Mouse (Mus musculus) heart, embryonic 11.5 days (tissue): ENCODE measurements around the gene 4930451I11Rik. TPM values are rescaled to one million over a fixed set of nuclear protein-coding genes. Genes with fewer than 3 reads are reported as not detected.

Experiments
- ATAC-seq: fragments of 200-750 bp; cut with Nextera tagmentation; replicated peaks from 2 replicates; pipeline ENCODE4 v1.8.0; 2017; ENCODE audit warnings: moderate library complexity; ENCODE audit not compliant: insufficient number of reproducible peaks, low FRiP score, low TSS enrichment
- H3K27ac ChIP-seq: fragments of 300-500 bp; sonication (generic); 2 replicates; pipeline ENCODE4 v1.5.1; 2014; ENCODE audit warnings: mild to moderate bottlenecking, low read depth, low read length
- H3K27me3 ChIP-seq: fragments of 300-500 bp; sonication (generic); 2 replicates; pipeline ENCODE4 v1.6.1; 2014; ENCODE audit warnings: mild to moderate bottlenecking, low read length, mixed read lengths; ENCODE audit not compliant: control insufficient read depth, insufficient read depth
- H3K36me3 ChIP-seq: fragments of 300-500 bp; sonication (generic); 2 replicates; pipeline ENCODE4 v1.6.1; 2014; ENCODE audit warnings: mild to moderate bottlenecking, low read length, moderate library complexity, mixed read lengths; ENCODE audit not compliant: control insufficient read depth, insufficient read depth
- H3K4me1 ChIP-seq: fragments of 300-500 bp; sonication (generic); 2 replicates; pipeline ENCODE4 v1.6.1; 2014; ENCODE audit warnings: low read length; ENCODE audit not compliant: control insufficient read depth, insufficient read depth
- H3K4me2 ChIP-seq: fragments of 300-500 bp; sonication (generic); 2 replicates; pipeline ENCODE4 v1.6.1; 2014; ENCODE audit warnings: mild to moderate bottlenecking, moderate library complexity
- H3K4me3 ChIP-seq: fragments of 300-500 bp; sonication (generic); 2 replicates; pipeline ENCODE4 v1.5.1; 2014; ENCODE audit warnings: low read depth, low read length
- H3K9ac ChIP-seq: fragments of 300-500 bp; sonication (generic); 2 replicates; pipeline ENCODE4 v1.6.1; 2014; ENCODE audit warnings: mild to moderate bottlenecking, low read depth, low read length, moderate library complexity
- H3K9me3 ChIP-seq: fragments of 300-500 bp; sonication (generic); replicated peaks from 2 replicates; pipeline ENCODE4 v1.6.1; 2016; ENCODE audit warnings: low read length; ENCODE audit not compliant: control insufficient read depth
- WGBS: fragments of 180-500 bp; shearing (Covaris S2); extraction: QIAGEN DNeasy Blood & Tissue Kit; methylation state at CpG from one replicate; pipeline ENCODE4 v1.1.7; 2014; ENCODE audit not compliant: insufficient replicate concordance; 5-methylcytosine and 5-hydroxymethylcytosine counted together
- polyA plus RNA-seq: library from polyadenylated mRNA; unstranded; fragments of >200 nt; fragmentation: Nextera tagmentation; extraction: Ambion mirVana; gene quantifications from 2 replicates; pipeline ENCODE4 v1.2.1, GENCODE M21; 2014

4930451I11Rik gene
- polyA plus RNA-seq, 1 experiment from 2014 or later = not detected

- H3K4me3 ChIP-seq = no peak overlapping the region; the same call in 1 of the 2 replicates
- H3K36me3 ChIP-seq = no peaks in the 10 kb centered on the region
- 21% methylated on average over 8 of the region's 8 CpGs for WGBS
- no peak for ATAC-seq
- no peak overlapping the region for H3K4me2 ChIP-seq
- no peak overlapping the region for H3K27ac ChIP-seq
- peaks cover 61% of the 10 kb centered on the region for H3K27me3 ChIP-seq
- no peak overlapping the region for H3K9ac ChIP-seq
- H3K9me3 ChIP-seq = no peaks in the 10 kb centered on the region
- H3K4me1 ChIP-seq = peaks cover 6% of the 10 kb centered on the region
Measured at GRCm38 (mm10) chr7:126825403-126825802, 6.0 kb downstream of the 4930451I11Rik start.

DNA sequence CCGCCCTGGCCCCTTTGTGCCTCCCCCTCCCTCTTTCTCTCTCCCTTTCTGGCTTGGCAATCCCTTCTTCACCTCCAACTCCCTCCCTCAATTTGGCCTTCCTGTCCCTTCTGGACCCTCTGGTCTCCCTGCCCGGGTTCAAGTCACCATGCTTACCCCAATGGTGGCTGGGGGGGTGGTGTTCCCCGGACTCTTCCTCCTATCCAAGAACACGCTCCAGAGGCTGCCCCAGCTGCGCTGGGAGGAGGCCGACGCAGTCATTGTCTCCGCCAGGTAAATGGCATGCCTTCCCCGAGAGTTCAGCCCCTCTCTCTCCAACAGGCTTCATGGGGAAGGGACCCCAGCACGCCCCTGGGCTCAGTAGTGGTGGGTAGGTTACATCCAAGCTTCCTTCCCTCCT is 7.5 kb downstream of the 4930451I11Rik start:
- no peak for ATAC-seq

DNA sequence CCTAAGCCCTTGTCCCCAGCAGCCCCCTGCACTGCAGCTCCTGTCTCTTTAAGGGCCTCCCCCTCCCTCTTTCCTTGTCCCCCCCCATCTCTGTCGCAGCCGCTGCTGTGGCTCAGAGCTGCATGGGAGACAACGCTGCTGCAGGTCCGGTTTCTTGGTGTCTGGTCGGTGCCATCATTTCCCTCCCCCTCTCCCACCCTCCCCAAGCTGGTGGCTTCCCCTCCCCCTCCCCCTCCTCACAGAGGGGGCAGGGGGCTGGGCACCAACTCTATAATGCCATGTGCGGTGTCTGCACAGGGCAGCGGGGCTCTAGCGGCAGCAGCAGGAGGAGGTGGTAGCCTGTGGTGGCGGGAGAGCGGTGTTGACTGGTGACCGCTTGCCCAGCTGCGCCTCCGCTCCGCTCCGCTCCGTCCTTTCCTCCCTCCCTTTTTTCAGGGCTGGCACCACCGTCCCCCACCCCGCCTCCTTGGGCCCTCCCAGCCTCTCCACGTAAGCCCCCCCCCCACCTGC is 8.2 kb downstream of the 4930451I11Rik start:
- no peak overlapping the region for H3K9ac ChIP-seq
- peaks cover 46% of the 10 kb centered on the region for H3K27me3 ChIP-seq
- 1% methylated on average over 14 of the region's 19 CpGs for WGBS
- no peak for ATAC-seq
- H3K4me3 ChIP-seq = peak overlapping the region; percentile 31
- peaks cover 6% of the 10 kb centered on the region for H3K4me1 ChIP-seq
- peak overlapping the region; percentile 58 for H3K4me2 ChIP-seq
- no peaks in the 10 kb centered on the region for H3K36me3 ChIP-seq
- H3K9me3 ChIP-seq = no peaks in the 10 kb centered on the region
- no peak overlapping the region for H3K27ac ChIP-seq

More for the DNA sequence above, 7.5 kb downstream of the 4930451I11Rik start:
- Histone ChIP-seq H3K4me3 (no peak overlapping the region), H3K36me3 (no peaks in the 10 kb centered on the region), H3K9me3 (no peaks in the 10 kb centered on the region), H3K27me3 (peaks cover 52% of the 10 kb centered on the region), H3K4me2 (no peak overlapping the region), H3K27ac (no peak overlapping the region), H3K9ac (no peak overlapping the region), H3K4me1 (peaks cover 6% of the 10 kb centered on the region)
- 12% methylated on average over 10 of the region's 10 CpGs for WGBS

DNA sequence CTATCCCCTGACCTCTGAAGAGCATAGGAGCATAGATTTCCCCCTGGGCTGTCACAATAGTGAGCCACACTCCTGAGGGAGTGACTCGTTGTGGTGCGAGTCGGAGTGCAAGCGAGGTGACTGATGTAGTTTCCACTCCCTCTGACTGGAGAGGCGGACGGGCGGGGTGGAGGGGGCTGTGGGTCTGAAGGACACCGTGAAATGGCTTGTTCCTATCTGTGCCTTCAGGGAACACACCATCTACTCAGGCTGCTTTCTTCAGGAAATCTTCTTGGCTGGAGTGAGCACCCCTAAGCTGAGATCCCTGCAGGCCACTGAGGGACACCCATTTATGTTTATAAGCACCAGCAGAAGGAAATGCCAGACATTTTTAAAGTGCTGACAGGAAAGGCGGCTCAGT is 8.7 kb downstream of the 4930451I11Rik start:
- 8% methylated on average over 9 of the region's 9 CpGs for WGBS
- H3K27ac ChIP-seq = no peak overlapping the region
- no peaks in the 10 kb centered on the region for H3K9me3 ChIP-seq
- peak overlapping the region; percentile 58 for H3K4me2 ChIP-seq
- peaks cover 46% of the 10 kb centered on the region for H3K27me3 ChIP-seq
- H3K4me1 ChIP-seq = peaks cover 6% of the 10 kb centered on the region
- H3K36me3 ChIP-seq = no peaks in the 10 kb centered on the region
- H3K4me3 ChIP-seq = no peak overlapping the region
- no peak for ATAC-seq
- H3K9ac ChIP-seq = no peak overlapping the region

GRCm38 (mm10) chr7:126821835-126822511 is 9.5 kb downstream of the 4930451I11Rik start:
- Histone ChIP-seq H3K27ac (no peak overlapping the region), H3K36me3 (no peaks in the 10 kb centered on the region), H3K9me3 (no peaks in the 10 kb centered on the region), H3K4me2 (no peak overlapping the region), H3K4me3 (no peak overlapping the region), H3K27me3 (peaks cover 46% of the 10 kb centered on the region), H3K9ac (no peak overlapping the region), H3K4me1 (peaks cover 6% of the 10 kb centered on the region)
- 20% methylated on average over 7 of the region's 7 CpGs for WGBS
- no peak for ATAC-seq

- H3K27ac ChIP-seq = no peak overlapping the region
- H3K9ac ChIP-seq = no peak overlapping the region
- 31% methylated on average over 1 of the region's 1 CpGs for WGBS
- H3K27me3 ChIP-seq = peaks cover 21% of the 10 kb centered on the region
- peaks cover 6% of the 10 kb centered on the region for H3K4me1 ChIP-seq
- no peaks in the 10 kb centered on the region for H3K36me3 ChIP-seq
- no peaks in the 10 kb centered on the region for H3K9me3 ChIP-seq
- H3K4me3 ChIP-seq = no peak overlapping the region
- ATAC-seq = no peak
- no peak overlapping the region for H3K4me2 ChIP-seq
Measured at GRCm38 (mm10) chr7:126818818-126819217, 12.6 kb downstream of the 4930451I11Rik start.

DNA sequence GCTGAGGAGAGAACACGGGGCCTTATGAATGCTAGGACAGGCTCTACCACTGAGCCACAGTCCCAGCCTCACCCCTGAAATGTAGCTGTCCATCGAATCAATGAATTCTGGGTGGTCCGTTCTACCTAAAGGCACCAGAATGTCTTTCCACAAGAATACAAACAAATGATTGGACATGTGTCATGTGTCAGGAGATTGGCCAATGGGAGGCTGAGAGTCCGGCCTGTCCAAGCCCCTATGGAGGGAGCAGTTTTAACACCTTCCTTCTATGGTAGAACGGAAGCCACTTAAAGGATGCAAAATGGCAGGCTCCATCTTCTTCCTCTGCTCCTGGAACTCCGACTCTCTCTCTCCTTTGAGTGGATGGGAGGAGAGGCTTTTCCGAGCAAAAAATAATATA is 13.8 kb downstream of the 4930451I11Rik start:
- H3K9ac ChIP-seq = no peak overlapping the region
- H3K4me2 ChIP-seq = no peak overlapping the region
- 74% methylated on average over 7 of the region's 7 CpGs for WGBS
- no peaks in the 10 kb centered on the region; the same call in 1 of the 2 replicates for H3K4me1 ChIP-seq
- H3K27me3 ChIP-seq = peaks cover 10% of the 10 kb centered on the region
- no peaks in the 10 kb centered on the region for H3K9me3 ChIP-seq
- no peak overlapping the region for H3K27ac ChIP-seq
- no peaks in the 10 kb centered on the region for H3K36me3 ChIP-seq
- no peak for ATAC-seq
- H3K4me3 ChIP-seq = no peak overlapping the region

- WGBS = 81% methylated on average over 8 of the region's 8 CpGs
- H3K27ac ChIP-seq = no peak overlapping the region
- H3K4me1 ChIP-seq = no peaks in the 10 kb centered on the region
- no peaks in the 10 kb centered on the region for H3K9me3 ChIP-seq
- no peak overlapping the region for H3K4me3 ChIP-seq
- no peak overlapping the region for H3K4me2 ChIP-seq
- no peaks in the 10 kb centered on the region for H3K36me3 ChIP-seq
- 0 out of 2 replicates have a peak, but pooled peaks cover 3% of the 10 kb centered on the region for H3K27me3 ChIP-seq
- no peak overlapping the region for H3K9ac ChIP-seq
- ATAC-seq = no peak
Measured at GRCm38 (mm10) chr7:126816494-126816893, 14.9 kb downstream of the 4930451I11Rik start.
